In the genomic region with DNA sequence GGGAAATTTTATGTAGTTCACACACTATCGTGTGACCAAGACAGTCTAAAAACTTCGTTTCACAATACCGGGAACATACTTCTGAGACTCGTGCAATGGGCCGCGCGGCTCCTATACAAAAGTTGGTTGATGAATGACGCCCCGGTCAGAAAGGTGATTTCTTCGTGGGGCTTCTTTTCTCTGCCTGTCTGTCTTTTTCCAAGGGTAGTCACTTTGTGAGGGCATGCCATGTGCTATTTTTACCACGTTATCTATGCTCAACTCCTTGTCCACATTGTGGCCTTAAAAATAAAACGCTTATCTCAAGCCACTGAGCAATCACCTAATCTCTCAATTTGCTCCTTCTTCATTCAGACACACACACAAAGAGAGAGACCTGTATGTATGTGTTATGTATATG, we compare ENCODE assay signal across 9 mouse cellular contexts. TPM values are rescaled to one million over a fixed set of nuclear protein-coding genes. Genes with fewer than 3 reads are reported as not detected.
DNase-seq lines count a peak whose midpoint lies in the region; ATAC-seq lines count a peak whose summit lies in the region.
"Had no signal": no experiment of that assay in that cellular context is flagged by ENCODE, and none has a peak within 500 bp of the region (broad histone marks: within the 10 kb centered on the region; RNA-seq: fewer than 3 reads in every experiment).

No protein-coding gene starts in this region.

- H3K36me3 ChIP-seq in forebrain, embryonic 13.5 days (ENCODE audit: poor library complexity, severe bottlenecking) = no peaks in the 10 kb centered on the region
- H3K36me3 ChIP-seq in hindbrain, embryonic 16.5 days (ENCODE audit: control insufficient read depth, insufficient read depth, low read length) = no peaks in the 10 kb centered on the region
- no peaks in the 10 kb centered on the region for H3K36me3 ChIP-seq in midbrain, embryonic 14.5 days (ENCODE audit: control insufficient read depth, insufficient read depth, low read length)

- peaks cover 59% of the 10 kb centered on the region for H3K27me3 ChIP-seq in forebrain, embryonic 13.5 days
- peaks cover 9% of the 10 kb centered on the region for H3K27me3 ChIP-seq in hindbrain, embryonic 16.5 days (replicated peaks; ENCODE audit: control insufficient read depth, insufficient read depth, low read length)
- peaks cover 19% of the 10 kb centered on the region for H3K27me3 ChIP-seq in midbrain, embryonic 14.5 days (ENCODE audit: control insufficient read depth, insufficient read depth, low read length)

- no peak overlapping the region for H3K27ac ChIP-seq in forebrain, embryonic 13.5 days
- H3K27ac ChIP-seq in hindbrain, embryonic 16.5 days (ENCODE audit: low read depth, low read length) = no peak overlapping the region
- no peak overlapping the region for H3K27ac ChIP-seq in midbrain, embryonic 14.5 days (replicated peaks; ENCODE audit: low read depth, low read length)

- ATAC-seq in forebrain, embryonic 13.5 days = no peak
- ATAC-seq in hindbrain, embryonic 16.5 days = no peak
- no peak for ATAC-seq in midbrain, embryonic 14.5 days (ENCODE audit: low FRiP score, low TSS enrichment)
- no peak for ATAC-seq in activated CD4-positive, CD25-positive, alpha-beta regulatory T cell, adult 4 months
- no peak for ATAC-seq in frontal cortex, adult (ENCODE audit: low TSS enrichment)

- 25% methylated on average over 12 of the region's 12 CpGs for WGBS in forebrain, embryonic 13.5 days
- 23% methylated on average over 12 of the region's 12 CpGs for WGBS in hindbrain, embryonic 16.5 days
- WGBS in midbrain, embryonic 14.5 days = 38% methylated on average over 12 of the region's 12 CpGs

- DNase-seq in heart, adult 18-20 months = peak; percentile 54 to 64
- no peak for DNase-seq in heart, postnatal 14 days
- DNase-seq in midbrain, embryonic 14.5 days = no peak
- DNase-seq in layer of hippocampus, postnatal 25 days (ENCODE audit: extremely low spot score in 1 of 2, low spot score in 1 of 2) = no peak

- H3K4me1 ChIP-seq in forebrain, embryonic 13.5 days = peaks cover 17% of the 10 kb centered on the region
- peaks cover 12% of the 10 kb centered on the region for H3K4me1 ChIP-seq in hindbrain, embryonic 16.5 days (ENCODE audit: control insufficient read depth, insufficient read depth, low read depth, low read length)
- peaks cover 17% of the 10 kb centered on the region for H3K4me1 ChIP-seq in midbrain, embryonic 14.5 days (ENCODE audit: control insufficient read depth, insufficient read depth, low read length)

- intact Hi-C loops in heart, postnatal 14 days (cut with DNase I) = no loop called here

- peak overlapping the region; percentile 55 for H3K4me3 ChIP-seq in forebrain, embryonic 13.5 days
- H3K4me3 ChIP-seq in hindbrain, embryonic 16.5 days (ENCODE audit: low read length) = peak overlapping the region; percentile 62; the same call in 1 of the 2 replicates
- peak overlapping the region; percentile 49 for H3K4me3 ChIP-seq in midbrain, embryonic 14.5 days (replicated peaks; ENCODE audit: low read depth, low read length)

- H3K9ac ChIP-seq in forebrain, embryonic 13.5 days = no peak overlapping the region
- H3K9ac ChIP-seq in hindbrain, embryonic 16.5 days (ENCODE audit: low read depth, low read length) = no peak overlapping the region; the same call in 1 of the 2 replicates
- H3K9ac ChIP-seq in midbrain, embryonic 14.5 days (replicated peaks; ENCODE audit: low read length) = no peak overlapping the region

- H3K9me3 ChIP-seq in forebrain, embryonic 13.5 days (replicated peaks) = no peaks in the 10 kb centered on the region
- H3K9me3 ChIP-seq in hindbrain, embryonic 16.5 days (ENCODE audit: control insufficient read depth, low read length) = no peaks in the 10 kb centered on the region
- H3K9me3 ChIP-seq in midbrain, embryonic 14.5 days (ENCODE audit: control insufficient read depth, low read length) = no peaks in the 10 kb centered on the region

- H3K4me2 ChIP-seq in forebrain, embryonic 13.5 days = peak overlapping the region; percentile 98
- H3K4me2 ChIP-seq in hindbrain, embryonic 16.5 days (ENCODE audit: low read length) = peak overlapping the region; percentile 100
- peak overlapping the region; percentile 98 for H3K4me2 ChIP-seq in midbrain, embryonic 14.5 days (ENCODE audit: low read length)

RNA-seq across cellular contexts. Expression of a gene that starts 1.3 kb away (rescaled TPM):
- total RNA-seq in heart, adult 18-20 months (2021) = 100 to 1,000 TPM; 321 to 331 TPM
- 100 to 1,000 TPM; 297 to 301 TPM for total RNA-seq in heart, postnatal 14 days (2021)
- 2.6 and 2.9 TPM in 2 replicates for polyA plus RNA-seq in forebrain, embryonic 13.5 days (2015; fragmentation: Nextera tagmentation; extraction: Ambion mirVana)
- 1.7 and 2.4 TPM in 2 replicates for polyA plus RNA-seq in hindbrain, embryonic 16.5 days (2015; fragmentation: Nextera tagmentation; extraction: Ambion mirVana)
- polyA plus RNA-seq in midbrain, embryonic 14.5 days (2014; fragmentation: Nextera tagmentation; extraction: Ambion mirVana) = 1.7 and 2.2 TPM in 2 replicates
- total RNA-seq in layer of hippocampus, postnatal 25 days (2021) = 1 to 10 TPM; 1.2 to 1.4 TPM
- 1 to 10 TPM in 1 of 2 experiments, not detected in 1; 2.9 TPM for polyA plus RNA-seq in activated CD4-positive, CD25-positive, alpha-beta regulatory T cell, adult 4 months (2017; shearing (Covaris generic))
- total RNA-seq: granulocyte monocyte progenitor cell, adult 5-6 weeks had no signal

RNA-seq across cellular contexts. Expression of a gene that starts 54.6 kb away (rescaled TPM):
- total RNA-seq in heart, adult 18-20 months (2021) = 10 to 100 TPM; 51.2 to 52.5 TPM
- 10 to 100 TPM; 68.1 to 80.6 TPM for total RNA-seq in heart, postnatal 14 days (2021)
- 399 and 412 TPM in 2 replicates for polyA plus RNA-seq in forebrain, embryonic 13.5 days (2015; fragmentation: Nextera tagmentation; extraction: Ambion mirVana)
- 168 and 188 TPM in 2 replicates for polyA plus RNA-seq in hindbrain, embryonic 16.5 days (2015; fragmentation: Nextera tagmentation; extraction: Ambion mirVana)
- polyA plus RNA-seq in midbrain, embryonic 14.5 days (2014; fragmentation: Nextera tagmentation; extraction: Ambion mirVana) = 219 and 279 TPM in 2 replicates
- total RNA-seq in layer of hippocampus, postnatal 25 days (2021) = 100 to 1,000 TPM; 100 to 138 TPM
- 100 to 1,000 TPM; 222 to 239 TPM for polyA plus RNA-seq in activated CD4-positive, CD25-positive, alpha-beta regulatory T cell, adult 4 months (2017; shearing (Covaris generic))

RNA-seq across cellular contexts. Expression of a gene that starts 54.7 kb away (rescaled TPM):
- total RNA-seq in heart, adult 18-20 months (2021) = 100 to 1,000 TPM; 118 to 137 TPM
- 10 to 100 TPM; 74.3 to 80.3 TPM for total RNA-seq in heart, postnatal 14 days (2021)
- 23.8 and 28.9 TPM in 2 replicates for polyA plus RNA-seq in forebrain, embryonic 13.5 days (2015; fragmentation: Nextera tagmentation; extraction: Ambion mirVana)
- 45.7 and 49.5 TPM in 2 replicates for polyA plus RNA-seq in hindbrain, embryonic 16.5 days (2015; fragmentation: Nextera tagmentation; extraction: Ambion mirVana)
- 39.5 and 41.3 TPM in 2 replicates for polyA plus RNA-seq in midbrain, embryonic 14.5 days (2014; fragmentation: Nextera tagmentation; extraction: Ambion mirVana)
- total RNA-seq in layer of hippocampus, postnatal 25 days (2021) = 10 to 100 TPM; 59.0 to 59.1 TPM
- 1 to 10 TPM; 5.2 to 6.0 TPM for polyA plus RNA-seq in activated CD4-positive, CD25-positive, alpha-beta regulatory T cell, adult 4 months (2017; shearing (Covaris generic))

Comparison
In these comparisons a context has a peak if more than half of its experiments do, and no peak if none do; other contexts are left out.
1. DNase-seq: peak in heart, adult 18-20 months (2 of 2); none in heart, postnatal 14 days (0 of 2), midbrain, embryonic 14.5 days (single experiment) and layer of hippocampus, postnatal 25 days (0 of 2).
2. Peak in every context shown above with its lines, with median percentiles within 50 percentile points of each other: H3K4me2 ChIP-seq and H3K4me3 ChIP-seq.